19 mouse cellular contexts compared by ENCODE assay signal in the genomic region with DNA sequence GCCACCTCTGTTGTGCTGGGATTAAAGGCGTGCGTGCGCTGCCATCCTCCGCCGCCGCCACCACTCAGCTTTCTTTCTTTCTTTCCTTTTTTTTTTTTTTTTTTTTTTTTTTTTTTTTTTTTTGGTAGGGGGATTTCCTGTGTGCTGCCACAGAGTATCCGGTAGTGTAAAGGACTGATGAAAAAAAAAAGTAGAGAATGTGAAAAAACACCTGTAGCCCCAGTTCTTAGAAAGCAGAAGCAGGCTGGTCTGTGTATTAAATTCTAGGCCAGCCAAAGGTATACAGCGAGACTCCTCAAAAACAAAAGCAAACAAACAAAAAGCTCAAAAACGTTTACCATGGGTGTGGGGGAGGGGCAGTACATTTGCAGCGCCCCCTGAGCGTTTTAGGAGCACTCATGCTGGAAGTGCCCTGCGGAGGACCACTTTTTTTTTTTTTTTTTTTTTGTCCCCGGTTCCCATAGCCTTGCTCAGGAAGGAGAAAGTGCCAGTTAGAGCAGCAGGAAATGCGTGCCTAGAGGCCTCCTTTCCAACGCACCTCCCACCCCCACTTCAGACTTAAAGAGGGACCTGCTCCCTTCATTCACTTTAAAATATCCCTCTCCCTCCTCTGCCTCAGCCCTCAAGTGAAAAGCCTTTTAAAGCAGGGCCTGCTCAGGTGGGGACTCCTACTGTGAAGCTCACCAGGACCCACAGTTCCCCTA. TPM values are rescaled to one million over a fixed set of nuclear protein-coding genes. Genes with fewer than 3 reads are reported as not detected.
DNase-seq lines count a peak whose midpoint lies in the region; ATAC-seq and TF ChIP-seq lines count a peak whose summit lies in the region.
"Had no signal": no experiment of that assay in that cellular context is flagged by ENCODE, and none has a peak within 500 bp of the region (broad histone marks: within the 10 kb centered on the region; RNA-seq: fewer than 3 reads in every experiment).

No protein-coding gene starts in this region.

- H3K9me3 ChIP-seq in neural tube, embryonic 11.5 days (ENCODE audit: control insufficient read depth, low read length), result no peaks in the 10 kb centered on the region
- H3K9me3 ChIP-seq in MEL (replicated peaks; ENCODE audit: insufficient read depth, low read length), result no peaks in the 10 kb centered on the region

- no peaks in the 10 kb centered on the region for H3K4me1 ChIP-seq in neural tube, embryonic 11.5 days (ENCODE audit: control insufficient read depth, insufficient read depth, low read length)
- no peaks in the 10 kb centered on the region for H3K4me1 ChIP-seq in MEL (ENCODE audit: control insufficient read depth in 1 of 2, insufficient read depth in 2 of 2, low read length in 2 of 2)

- H3K9ac ChIP-seq in neural tube, embryonic 11.5 days (ENCODE audit: low read length), result no peak overlapping the region
- no peak overlapping the region for H3K9ac ChIP-seq in MEL (ENCODE audit: control insufficient read depth, low read depth, low read length, poor library complexity, severe bottlenecking)
- H3K9ac ChIP-seq: forebrain, postnatal 0 days had no signal

- 26% methylated on average over 15 of the region's 15 CpGs for WGBS in neural tube, embryonic 11.5 days

- no peaks in the 10 kb centered on the region; the same call in 1 of the 2 replicates for H3K79me2 ChIP-seq in MEL (ENCODE audit: control insufficient read depth, insufficient read depth, low read length, poor library complexity)

- ATAC-seq in neural tube, embryonic 11.5 days (ENCODE audit: insufficient read depth, low FRiP score, low TSS enrichment), result no peak
- ATAC-seq in hematopoietic stem cell, adult 5-6 weeks (replicated peaks in 1 of 2; ENCODE audit: insufficient read depth in 1 of 2, low FRiP score in 2 of 2, low TSS enrichment in 1 of 2, low read depth in 1 of 2, poor library complexity in 2 of 2, severe bottlenecking in 2 of 2), result peak; percentile 58 to 73
- ATAC-seq: forebrain, postnatal 0 days; intestine, embryonic 16.5 days had no signal

- TF ChIP-seq POLR2A in MEL (IDR thresholded peaks at IDR 0.05; ENCODE audit: control insufficient read depth in 1 of 2, insufficient read depth in 1 of 2, low read depth in 1 of 2, low read length in 2 of 2, poor library complexity in 1 of 2), result no peak

- no peak for TF ChIP-seq CTCF in MEL (IDR thresholded peaks at IDR 0.05 in 2 of 3, conservative IDR thresholded peaks at IDR 0.05 in 1 of 3; ENCODE audit: control insufficient read depth in 1 of 3, insufficient read depth in 1 of 3, low read depth in 2 of 3, low read length in 3 of 3, poor library complexity in 1 of 3, severe bottlenecking in 1 of 3)

- TF ChIP-seq RAD21 in MEL (IDR thresholded peaks at IDR 0.05; ENCODE audit: low read depth, low read length), result no peak

- H3K4me3 ChIP-seq in neural tube, embryonic 11.5 days (ENCODE audit: low read depth, low read length), result no peak overlapping the region
- no peak overlapping the region for H3K4me3 ChIP-seq in MEL (ENCODE audit: control insufficient read depth in 1 of 2, insufficient read depth in 1 of 2, low read depth in 2 of 2, low read length in 2 of 2)

- TF ChIP-seq EP300 in MEL (IDR thresholded peaks at IDR 0.05; ENCODE audit: low read depth in 1 of 2, low read length in 2 of 2), result no peak

- no peaks in the 10 kb centered on the region for H3K36me3 ChIP-seq in neural tube, embryonic 11.5 days (ENCODE audit: control insufficient read depth, insufficient read depth, low read length)
- H3K36me3 ChIP-seq in MEL (ENCODE audit: control insufficient read depth in 1 of 2, insufficient read depth in 2 of 2, low read length in 2 of 2), result no peaks in the 10 kb centered on the region

- no peaks in the 10 kb centered on the region for H3K27me3 ChIP-seq in neural tube, embryonic 11.5 days (ENCODE audit: control insufficient read depth, insufficient read depth, low read length)
- H3K27me3 ChIP-seq in MEL (ENCODE audit: control insufficient read depth in 1 of 2, insufficient read depth in 2 of 2, low read length in 2 of 2), result peaks cover 16 to 24% of the 10 kb centered on the region in 2 experiments

- no peak overlapping the region for H3K27ac ChIP-seq in neural tube, embryonic 11.5 days (ENCODE audit: low read depth, low read length)
- no peak overlapping the region for H3K27ac ChIP-seq in MEL (ENCODE audit: control insufficient read depth, low read depth, low read length)

- H3K4me2 ChIP-seq in neural tube, embryonic 11.5 days (ENCODE audit: low read depth), result no peak overlapping the region
- H3K4me2 ChIP-seq: liver, embryonic 11.5 days had no signal

- DNase-seq in neural tube, embryonic 11.5 days (ENCODE audit: low spot score), result peak; percentile 14
- no peak for DNase-seq in neural tube, embryonic 10.5 days (ENCODE audit: extremely low spot score, low spot score)
- DNase-seq in MEL (ENCODE audit: low read depth, low spot score), result no peak
- no peak for DNase-seq in cerebellum, adult 11-12 months
- DNase-seq in adrenal gland, postnatal 4 days (ENCODE audit: low spot score in 2 of 2), result no peak
- no peak for DNase-seq in cerebellum, postnatal 36 days
- DNase-seq: cerebellum, postnatal 10 days; forebrain, postnatal 0 days; gastrocnemius, postnatal 36 days; lung, postnatal 14 days; midbrain, embryonic 14.5 days; right cerebral cortex, postnatal 25 days had no signal

TF ChIP-seq in MEL, 35 proteins besides CTCF, POLR2A, EP300 and RAD21:
- TF ChIP-seq ZNF384 (IDR thresholded peaks at IDR 0.05; ENCODE audit: low read depth, low read length) (0 out of 2 replicates have a peak, but pooled peaks have one; percentile 22), CHD2 (IDR thresholded peaks at IDR 0.05; ENCODE audit: low read length) (no peak)

RNA-seq across cellular contexts. Expression of a gene that starts 6.5 kb away (rescaled TPM):
- 64.6 and 68.9 TPM in 2 replicates for polyA plus RNA-seq in neural tube, embryonic 11.5 days (2014; fragmentation: Nextera tagmentation; extraction: Ambion mirVana)
- 25.3 and 25.5 TPM in 2 replicates for total RNA-seq in MEL (2012; rRNA removed)
- polyA plus RNA-seq in MEL (2012; ENCODE audit: insufficient read depth in 1 of 2, insufficient read length in 2 of 2, low read depth in 1 of 2, low replicate concordance in 2 of 2, missing spikeins in 1 of 2), result 10 to 100 TPM in 1 of 2 experiments, not detected in 1; 36.1 TPM
- 37.0 and 55.8 TPM in 2 replicates for total RNA-seq in hematopoietic stem cell, adult 5-6 weeks (2017)
- total RNA-seq in adrenal gland, postnatal 4 days (2021), result 10 to 100 TPM; 44.2 to 45.8 TPM

RNA-seq across cellular contexts. Expression of a gene that starts 10.1 kb away (rescaled TPM):
- 11.0 and 13.3 TPM in 2 replicates for polyA plus RNA-seq in neural tube, embryonic 11.5 days (2014; fragmentation: Nextera tagmentation; extraction: Ambion mirVana)
- total RNA-seq in MEL (2012; rRNA removed), result 10.1 and 11.6 TPM in 2 replicates
- polyA plus RNA-seq in MEL (2012; ENCODE audit: insufficient read depth in 1 of 2, insufficient read length in 2 of 2, low read depth in 1 of 2, low replicate concordance in 2 of 2, missing spikeins in 1 of 2), result 10 to 100 TPM in 1 of 2 experiments, not detected in 1; 17.5 TPM
- 41.4 and 43.8 TPM in 2 replicates for total RNA-seq in hematopoietic stem cell, adult 5-6 weeks (2017)
- total RNA-seq in adrenal gland, postnatal 4 days (2021), result 1 to 10 TPM; 6.7 to 8.2 TPM

RNA-seq across cellular contexts. Expression of a gene that starts 57.3 kb away (rescaled TPM):
- polyA plus RNA-seq in neural tube, embryonic 11.5 days (2014; fragmentation: Nextera tagmentation; extraction: Ambion mirVana), result not detected in 2 replicates
- total RNA-seq in MEL (2012; rRNA removed), result 0.26 and 0.65 TPM in 2 replicates
- under 1 TPM in 1 of 2 experiments, not detected in 1; 0.45 TPM for polyA plus RNA-seq in MEL (2012; ENCODE audit: insufficient read depth in 1 of 2, insufficient read length in 2 of 2, low read depth in 1 of 2, low replicate concordance in 2 of 2, missing spikeins in 1 of 2)
- total RNA-seq in hematopoietic stem cell, adult 5-6 weeks (2017), result not detected in 2 replicates
- total RNA-seq in adrenal gland, postnatal 4 days (2021), result not detected
- total RNA-seq: forebrain, postnatal 0 days; gastrocnemius, postnatal 36 days; heart, postnatal 25 days; left cerebral cortex, adult 18-20 months had no signal
- polyA plus RNA-seq: forebrain, postnatal 0 days; intestine, embryonic 16.5 days; large intestine, adult 2 months; neural tube, embryonic 14.5 days had no signal
